Mouse (Mus musculus) G1E (cell line): Measurements from ENCODE around the gene Pfkm. TPM values are rescaled to one million over a fixed set of nuclear protein-coding genes. Genes with fewer than 3 reads are reported as not detected.

Experiments used
- ATAC-seq: 2 replicates; pipeline ENCODE4 v1.8.0; 2016; ENCODE audit warnings: mild to moderate bottlenecking; ENCODE audit not compliant: insufficient number of reproducible peaks, poor library complexity, low FRiP score, severe bottlenecking; ENCODE audit errors: extremely low read depth
- DNase-seq: peaks from one replicate; pipeline ENCODE4 v3.0.0; 2012; ENCODE audit warnings: low spot score
- H3K27me3 ChIP-seq: 2 replicates; pipeline ENCODE4 v1.6.1; 2012; ENCODE audit warnings: mild to moderate bottlenecking, low read length, inconsistent platforms; ENCODE audit not compliant: insufficient read depth
- H3K36me3 ChIP-seq: replicated peaks from 2 replicates; pipeline ENCODE3; 2012; ENCODE audit warnings: mild to moderate bottlenecking, inconsistent platforms
- H3K4me1 ChIP-seq: 2 replicates; pipeline ENCODE4 v1.6.1; 2012; ENCODE audit warnings: low read depth, low read length, inconsistent platforms, mixed read lengths; ENCODE audit not compliant: insufficient read depth
- H3K4me3 ChIP-seq: 2 replicates; pipeline ENCODE4 v1.5.1; 2012; ENCODE audit warnings: low read depth, mild to moderate bottlenecking, inconsistent platforms, low read length, moderate library complexity, mixed read lengths
- H3K9me3 ChIP-seq: replicated peaks from 2 replicates; pipeline ENCODE4 v1.6.1; 2012; ENCODE audit warnings: inconsistent platforms
- CTCF ChIP-seq: IDR thresholded peaks from 2 replicates; pipeline ENCODE4 v1.5.1; 2012; ENCODE audit warnings: low read depth, low read length, inconsistent platforms, mixed read lengths
- GATA1 ChIP-seq: IDR thresholded peaks from 2 replicates; pipeline ENCODE4 v1.6.1; 2012; ENCODE audit warnings: borderline replicate concordance, low read length, inconsistent platforms, mixed read lengths
- GATA2 ChIP-seq: IDR thresholded peaks from 2 replicates; pipeline ENCODE4 v1.6.1; 2012; ENCODE audit warnings: low read depth, low read length, inconsistent platforms, borderline replicate concordance
- POLR2AphosphoS5 ChIP-seq: IDR thresholded peaks from 2 replicates; pipeline ENCODE4 v1.6.1; 2012; ENCODE audit warnings: low read depth, low read length, inconsistent platforms; ENCODE audit not compliant: insufficient replicate concordance
- TAL1 ChIP-seq: conservative IDR thresholded peaks from 2 replicates; pipeline ENCODE4 v1.6.1; 2012; ENCODE audit warnings: low read depth, low read length, inconsistent platforms, mixed read lengths
- polyA plus RNA-seq: library from polyadenylated mRNA; stranded (reverse); fragments of >175 nt; gene quantifications from 2 replicates; pipeline ENCODE4 v1.2.3, GENCODE M21; 2012
- total RNA-seq, 2 experiments: library from RNA; stranded (forward) in 1 of 2; stranded (reverse) in 1 of 2; fragments of 200-1000 nt in 1 of 2; fragments of >200 nt in 1 of 2; fragmentation: Nextera tagmentation in 1 of 2; gene quantifications; 2 replicates each; pipeline ENCODE4 v1.2.3; 2014 to 2017

The Pfkm gene
- total and polyA plus RNA-seq, 3 experiments = 13.3 to 48.1 (median 13.5) TPM

- Histone ChIP-seq H3K4me3 (no peak within 1 kb of the TSS), H3K4me1 (peaks cover 12% of the 10 kb centered on the region), H3K36me3 (no peaks in the 10 kb centered on the region), H3K9me3 (no peaks in the 10 kb centered on the region), H3K27me3 (peaks cover 54% of the 10 kb centered on the region)
- ATAC-seq (no peak), DNase-seq (no peak)
- TF ChIP-seq CTCF = no peak
- no peak for TF ChIP-seq TAL1
- no peak for TF ChIP-seq POLR2AphosphoS5
- no peak for TF ChIP-seq GATA1
- TF ChIP-seq GATA2 = no peak
Observed at GRCm38 (mm10) chr15:98166963-98167644, 74.7 kb downstream of the Pfkm start, which contains the start of gene Ccdc184. Gene Ccdc184, plus strand, starts transcription at chr15:98167158.

GRCm38 (mm10) chr15:98167645-98168621 is 75.5 kb downstream of the Pfkm start:
- no peaks in the 10 kb centered on the region for H3K36me3 ChIP-seq
- H3K9me3 ChIP-seq = no peaks in the 10 kb centered on the region
- ATAC-seq (no peak), DNase-seq (no peak)
- TF ChIP-seq CTCF (no peak), GATA1 (no peak), POLR2AphosphoS5 (no peak), TAL1 (no peak), GATA2 (no peak)
- H3K4me3 ChIP-seq = no peak overlapping the region
- H3K4me1 ChIP-seq = 0 out of 2 replicates have a peak, but pooled peaks cover 5% of the 10 kb centered on the region
- H3K27me3 ChIP-seq = peaks cover 56% of the 10 kb centered on the region

GRCm38 (mm10) chr15:98168622-98169004 is 76.2 kb downstream of the Pfkm start:
- H3K9me3 ChIP-seq = no peaks in the 10 kb centered on the region
- DNase-seq (no peak), ATAC-seq (no peak)
- TF ChIP-seq TAL1 (no peak), GATA2 (no peak), CTCF (no peak), GATA1 (no peak)
- peaks cover 55% of the 10 kb centered on the region for H3K27me3 ChIP-seq
- H3K4me3 ChIP-seq = no peak overlapping the region
- no peaks in the 10 kb centered on the region for H3K36me3 ChIP-seq
- 0 out of 2 replicates have a peak, but pooled peaks cover 5% of the 10 kb centered on the region for H3K4me1 ChIP-seq

GRCm38 (mm10) chr15:98170365-98170764 is 78.0 kb downstream of the Pfkm start:
- H3K9me3 ChIP-seq = no peaks in the 10 kb centered on the region
- no peak for DNase-seq
- H3K4me1 ChIP-seq = 0 out of 2 replicates have a peak, but pooled peaks cover 5% of the 10 kb centered on the region
- ATAC-seq = no peak
- H3K36me3 ChIP-seq = no peaks in the 10 kb centered on the region
- H3K4me3 ChIP-seq = no peak overlapping the region
- TF ChIP-seq GATA2 (no peak), CTCF (no peak), TAL1 (no peak), GATA1 (no peak), POLR2AphosphoS5 (no peak)
- peaks cover 47% of the 10 kb centered on the region for H3K27me3 ChIP-seq

- no peak for TF ChIP-seq GATA1
- Histone ChIP-seq H3K4me1 (0 out of 2 replicates have a peak, but pooled peaks cover 5% of the 10 kb centered on the region), H3K27me3 (peaks cover 42% of the 10 kb centered on the region), H3K36me3 (no peaks in the 10 kb centered on the region), H3K9me3 (no peaks in the 10 kb centered on the region), H3K4me3 (no peak overlapping the region)
- no peak for ATAC-seq
- DNase-seq = no peak
Observed at GRCm38 (mm10) chr15:98170917-98171316, 78.5 kb downstream of the Pfkm start.

- Histone ChIP-seq H3K4me1 (0 out of 2 replicates have a peak, but pooled peaks cover 5% of the 10 kb centered on the region), H3K4me3 (no peak overlapping the region), H3K36me3 (no peaks in the 10 kb centered on the region), H3K9me3 (no peaks in the 10 kb centered on the region), H3K27me3 (peaks cover 42% of the 10 kb centered on the region)
- TF ChIP-seq GATA1 (no peak), CTCF (no peak)
- no peak for ATAC-seq
- DNase-seq = no peak
Observed at GRCm38 (mm10) chr15:98172113-98172512, 79.7 kb downstream of the Pfkm start.
